Mouse (Mus musculus) ES-Bruce4 (cell line): Measurements from ENCODE around the gene Lmbrd1.

ENCODE experiments used
- CTCF ChIP-seq: IDR thresholded peaks from one replicate; pipeline ENCODE4 v1.8.1; 2011; ENCODE audit warnings: low read depth, low read length
- EP300 ChIP-seq: IDR thresholded peaks from 2 replicates; pipeline ENCODE4 v1.6.1; 2011; ENCODE audit warnings: low read depth, low read length; ENCODE audit not compliant: insufficient read depth
- POLR2A ChIP-seq: IDR thresholded peaks from one replicate; pipeline ENCODE4 v1.8.1; 2011; ENCODE audit warnings: low read length; ENCODE audit not compliant: insufficient read depth

GRCm38 (mm10) chr1:24703821-24704220, 25.4 kb downstream of the Lmbrd1 start:
- TF ChIP-seq CTCF (no peak), POLR2A (no peak), EP300 (no peak)
